Mouse (Mus musculus) gastrocnemius, postnatal 36 days (tissue): ENCODE measurements around the gene Dmrta1. TPM values are rescaled to one million over a fixed set of nuclear protein-coding genes. Genes with fewer than 3 reads are reported as not detected.
"Not testable (repeated sequence)": the region's sequence is repeated elsewhere in the genome, so short reads cannot be mapped to it uniquely, and the experiment has no call there.

ENCODE experiments used
- DNase-seq, 2 experiments: peaks; one replicate each; pipeline ENCODE4 v3.0.0; 2022
- intact Hi-C: fragments of 180-260 bp; cut with DNase I; formaldehyde crosslinking; loops from one replicate; pipeline ENCODE4 v1.15.1; 2025
- long read RNA-seq, 2 experiments: library from polyadenylated mRNA; stranded (forward); transcript quantifications; one replicate each; pipeline ENCODE4 v2.0.0; 2021
- total RNA-seq, 2 experiments: library from RNA; stranded (reverse); gene quantifications; 2 replicates each; pipeline ENCODE4 v1.2.3; 2021

Dmrta1 gene
- not detected for total RNA-seq
- long read RNA-seq, experiment 1, result 0 reads
- long read RNA-seq, experiment 2, result 0 reads

DNA sequence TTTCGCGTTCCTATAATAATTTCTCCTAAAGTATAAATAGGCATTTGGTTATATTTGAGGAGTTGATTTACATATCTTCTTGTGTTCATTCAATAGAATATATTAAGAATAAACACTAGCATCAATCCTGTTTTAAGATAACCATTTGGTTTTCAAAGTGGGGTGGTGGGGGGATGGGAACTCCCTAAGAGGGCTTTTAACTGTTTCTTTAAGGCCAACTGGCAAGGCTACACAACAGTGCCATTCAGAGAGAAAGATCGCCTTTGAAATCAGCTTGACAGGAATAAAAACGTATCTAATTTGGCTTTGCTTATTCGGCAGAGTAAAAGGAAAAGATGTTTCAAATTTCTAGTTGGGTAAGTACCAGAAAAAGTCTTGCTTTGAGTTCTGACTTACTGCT, at the start of gene Dmrta1:
TSS of gene Dmrta1 (plus strand) at position 242 of the 400 bp plus-strand sequence.
- intact Hi-C loops, result no loop called here
- no peak for DNase-seq

DNA sequence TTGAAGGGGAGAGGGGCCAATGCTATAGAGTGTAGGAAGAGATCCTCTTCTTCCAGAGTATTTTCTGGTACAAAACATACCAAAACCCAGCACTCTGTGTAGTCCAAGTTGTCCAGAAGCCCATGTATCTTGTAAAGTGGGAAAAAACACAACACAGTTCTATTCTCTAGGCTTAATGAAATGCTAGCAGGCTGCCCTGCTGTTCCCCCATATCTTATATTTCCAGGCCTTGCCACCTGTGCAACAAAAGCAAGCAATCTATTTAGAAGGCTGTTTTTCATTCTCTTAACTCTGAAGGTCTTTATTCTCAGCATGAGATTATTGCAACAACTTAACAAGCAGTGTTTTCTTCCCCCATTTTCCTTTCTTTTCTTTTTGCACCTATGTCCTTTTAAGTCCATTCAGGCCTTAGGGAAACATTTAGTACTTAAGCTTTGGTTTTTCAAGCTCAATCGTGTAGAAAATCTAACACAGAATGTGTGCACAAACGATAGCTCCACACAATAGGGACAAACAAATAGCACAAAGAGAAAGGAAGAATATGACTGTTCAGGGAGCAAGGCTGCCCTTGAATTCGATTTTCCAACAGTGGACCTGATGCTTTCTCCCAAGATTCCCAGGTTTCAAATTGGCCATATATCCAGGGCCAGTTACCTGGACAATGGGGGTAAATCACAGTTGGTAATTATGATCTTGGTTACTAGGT, 48.7 kb upstream of the Dmrta1 start:
- intact Hi-C loops, result no loop called here
- DNase-seq, result no peak

DNA sequence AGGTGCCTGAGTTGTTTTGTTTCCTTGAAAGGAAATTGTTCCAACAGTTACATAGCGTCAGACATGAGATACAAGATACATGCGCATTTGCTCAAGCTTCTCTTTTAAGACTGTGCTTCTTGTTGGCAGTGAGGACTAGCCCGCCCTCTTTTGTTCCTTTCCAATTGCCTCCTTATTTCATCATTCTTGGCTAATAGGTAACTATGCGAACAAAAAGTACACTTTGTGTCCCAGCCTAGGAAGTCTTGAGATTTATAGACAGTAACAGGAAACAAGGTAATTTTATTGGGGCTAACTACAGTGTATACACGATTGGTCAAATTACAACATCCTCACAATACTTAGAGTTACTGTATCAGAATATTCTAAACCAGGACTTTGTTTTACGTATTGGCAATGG, 47.7 kb upstream of the Dmrta1 start:
- no peak for DNase-seq
- intact Hi-C loops, result no loop called here

DNA sequence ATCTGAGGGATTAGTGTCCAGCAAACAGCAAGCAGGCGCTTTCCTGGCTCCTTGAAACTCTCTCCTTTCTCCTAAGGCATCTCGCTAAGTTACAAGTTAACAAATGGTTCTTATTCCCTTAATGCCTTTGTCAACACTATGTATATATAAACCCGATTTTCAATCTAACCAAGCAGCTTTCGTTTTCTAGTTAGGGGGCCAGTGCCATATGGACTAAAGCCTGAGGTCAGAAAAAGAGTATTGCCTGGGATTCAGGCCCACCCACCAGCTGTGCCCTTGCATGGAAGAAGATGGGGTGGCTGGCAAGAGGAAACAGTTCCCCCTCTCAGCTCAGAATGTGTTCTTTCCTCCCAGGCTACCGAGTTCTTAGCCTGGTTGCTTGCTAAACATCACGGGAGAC, 40.6 kb upstream of the Dmrta1 start:
- intact Hi-C loops, result no loop called here
- DNase-seq, result no peak

DNA sequence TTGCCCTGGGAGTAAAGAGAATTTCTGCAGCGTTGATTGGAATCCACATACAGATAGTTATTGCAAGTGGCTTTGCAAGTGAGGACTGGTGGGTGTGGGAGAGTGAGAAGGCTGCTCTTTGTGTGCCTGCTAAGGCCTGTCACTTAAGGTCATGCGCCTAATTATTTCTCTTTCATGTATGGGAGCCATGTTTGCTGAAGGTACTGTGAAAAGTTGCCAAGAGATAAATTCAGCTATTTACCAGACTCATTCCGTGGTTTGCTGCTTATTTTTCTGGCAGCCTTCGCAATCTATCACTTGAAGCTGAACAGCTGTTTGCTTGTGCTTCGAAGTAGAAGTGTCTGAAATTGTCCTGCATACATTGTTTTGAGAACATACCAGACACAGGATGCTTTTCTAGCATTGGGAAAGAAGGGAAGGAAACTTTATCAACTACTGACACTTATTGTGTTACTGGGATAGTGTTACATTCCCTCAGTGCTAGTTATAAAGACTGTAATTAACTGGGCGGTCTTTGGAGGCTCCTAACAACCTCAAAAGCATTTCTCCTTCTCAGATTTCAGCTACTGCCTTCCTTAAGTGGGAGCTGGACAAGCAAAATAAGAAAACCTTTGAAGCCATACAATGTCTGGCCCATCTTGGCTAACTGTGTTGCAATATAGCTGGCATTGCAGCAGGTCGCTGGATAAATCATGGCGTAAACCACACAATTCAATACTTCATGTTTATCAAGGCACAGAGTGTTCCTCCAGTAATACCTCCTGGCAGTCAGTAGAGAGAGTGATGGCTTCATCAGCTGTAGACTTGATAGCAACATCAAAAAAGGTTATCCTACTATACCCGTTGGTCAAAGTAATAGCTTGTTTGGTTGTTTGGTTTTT, 34.8 kb upstream of the Dmrta1 start:
- DNase-seq, result no peak
- intact Hi-C loops, result no loop called here

DNA sequence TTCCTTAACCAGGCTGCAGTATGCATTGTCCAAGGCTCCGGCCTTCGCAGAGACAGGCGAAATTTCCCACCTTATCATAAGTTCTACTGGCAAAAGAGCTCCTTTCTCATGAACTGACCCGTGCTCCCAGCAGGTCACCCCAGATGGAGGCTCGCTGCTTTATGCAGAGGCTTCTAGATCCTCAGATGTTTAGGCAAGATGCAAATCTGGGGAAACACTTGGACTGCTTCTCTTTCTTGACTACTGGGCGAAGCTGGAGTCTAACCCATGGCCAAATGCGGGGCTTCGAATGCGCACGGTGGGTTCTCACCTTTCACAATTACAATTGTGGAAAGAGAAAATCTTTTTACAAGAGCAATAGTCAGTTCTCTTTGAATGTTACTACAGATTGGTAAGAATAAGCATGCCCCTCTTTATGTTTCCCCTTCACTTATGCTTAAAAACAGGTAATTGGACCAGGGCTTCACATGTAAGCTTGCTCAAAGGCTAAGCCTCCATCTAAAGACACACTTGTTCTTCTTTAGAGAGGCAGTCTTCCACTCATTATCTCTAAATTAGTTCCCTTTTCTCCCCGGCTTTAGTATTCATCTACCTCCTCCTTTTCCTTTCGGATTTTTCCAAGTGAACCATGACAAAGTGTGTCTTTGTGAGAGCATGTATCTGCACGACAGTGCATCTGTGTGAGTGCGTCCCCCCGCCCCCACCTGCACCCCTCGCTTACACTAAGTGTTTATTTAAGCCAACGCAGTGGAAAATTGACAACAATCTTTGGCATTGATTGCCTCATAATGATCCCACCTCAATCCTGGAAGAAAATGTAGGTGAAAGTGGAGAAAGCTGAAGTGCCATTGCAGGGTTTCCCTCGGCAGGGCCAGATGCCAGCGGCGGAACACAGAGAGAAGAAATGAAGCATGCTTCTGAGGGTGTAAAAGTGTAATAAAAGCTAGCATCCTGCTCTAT, 28.6 kb upstream of the Dmrta1 start:
- intact Hi-C loops, result no loop called here
- no peak for DNase-seq

DNA sequence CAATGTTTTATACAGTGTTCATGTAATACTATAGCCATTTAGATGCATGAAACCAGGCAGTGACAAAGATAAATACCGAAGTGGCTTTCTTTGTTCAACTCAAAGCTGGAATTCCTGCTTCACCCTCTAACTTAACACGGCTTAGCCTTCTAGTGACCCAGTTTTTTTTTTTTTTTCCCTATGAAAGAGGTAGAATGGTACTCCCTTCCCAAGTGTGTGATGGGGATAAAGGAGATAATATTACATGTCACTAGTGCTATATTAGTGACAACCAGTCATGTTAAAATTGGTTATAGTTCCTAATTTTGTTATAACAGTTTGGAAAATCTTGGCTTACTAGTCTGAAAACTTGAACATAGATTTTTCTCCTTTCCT, 27.9 kb upstream of the Dmrta1 start:
- intact Hi-C loops, result no loop called here

DNA sequence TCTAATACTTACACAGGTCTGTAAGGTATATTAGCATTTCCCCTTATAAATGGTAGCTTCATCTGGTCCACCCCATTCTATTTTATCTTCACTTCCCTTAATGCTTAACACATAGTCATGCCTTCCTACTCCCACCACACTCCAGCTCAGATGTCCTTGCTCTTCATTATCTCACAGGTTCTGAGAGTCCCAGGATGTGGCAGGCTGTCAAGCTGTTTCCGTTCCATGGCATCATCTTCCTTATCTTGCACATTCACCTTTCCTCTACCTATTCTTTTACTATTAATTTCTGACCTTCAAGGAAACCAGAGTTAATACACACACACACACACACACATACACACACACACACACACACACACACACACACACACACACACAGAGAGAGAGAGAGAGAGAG, 27.5 kb upstream of the Dmrta1 start:
- no peak for DNase-seq
- intact Hi-C loops, result no loop called here

More for the DNA sequence above, 27.9 kb upstream of the Dmrta1 start:
- no peak for DNase-seq

DNA sequence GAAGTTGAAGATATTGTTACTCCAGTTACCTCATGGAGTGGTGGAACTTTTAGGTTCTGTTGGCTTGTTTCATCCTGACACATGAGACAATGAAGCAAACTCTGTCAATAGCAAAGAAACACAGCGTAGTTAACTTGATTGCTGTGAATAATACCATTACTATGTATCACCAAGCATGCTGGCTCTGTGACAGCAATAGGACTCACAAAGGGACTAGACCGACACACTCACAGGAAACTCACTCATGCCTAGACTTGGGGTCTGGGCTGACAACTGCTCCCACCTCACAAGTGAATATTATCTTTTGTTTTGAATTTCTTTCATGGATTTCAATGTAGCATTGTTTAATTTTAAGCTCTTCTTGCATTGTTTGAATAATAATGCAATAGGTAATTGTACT, 15.8 kb upstream of the Dmrta1 start:
- intact Hi-C loops, result no loop called here
- no peak for DNase-seq

DNA sequence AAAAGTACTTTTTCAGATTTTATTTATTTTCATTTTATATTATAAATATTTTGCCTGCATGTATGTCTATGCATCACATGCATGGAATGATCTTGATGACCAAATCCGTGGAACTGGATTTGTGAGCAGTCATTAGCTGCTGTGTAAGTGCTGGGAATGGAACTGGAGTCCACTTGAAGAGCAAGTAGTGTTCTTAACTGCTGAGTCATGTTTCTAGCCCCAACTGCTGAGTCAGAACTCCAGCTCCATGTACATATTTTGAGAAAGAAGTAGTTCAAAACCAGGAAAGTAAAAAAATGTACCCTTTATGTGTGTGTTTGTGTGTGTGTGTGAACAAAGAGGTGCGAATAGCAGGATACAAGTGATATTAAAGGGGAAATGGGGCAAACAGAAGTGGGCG, 4.5 kb upstream of the Dmrta1 start:
- no peak for DNase-seq
- intact Hi-C loops, result no loop called here

DNA sequence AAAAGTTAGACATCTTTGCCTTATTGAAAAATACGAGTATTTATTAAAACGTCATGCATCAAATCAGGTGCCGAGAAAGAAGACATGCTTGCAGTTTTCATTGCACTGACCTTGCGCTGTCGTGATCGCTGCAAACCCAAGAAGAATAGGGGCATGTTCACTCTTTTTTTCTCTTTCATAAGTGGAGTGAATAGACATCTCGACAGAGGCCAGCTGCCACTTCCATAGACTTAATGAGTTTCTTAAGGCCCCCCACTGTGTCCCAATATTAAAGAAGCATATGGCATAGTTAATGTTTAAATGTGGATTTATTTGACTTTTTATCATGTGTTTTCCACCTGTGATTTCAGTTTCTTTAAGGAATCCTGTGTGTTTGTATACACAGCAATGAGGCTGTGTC, 1.3 kb upstream of the Dmrta1 start:
- DNase-seq, result no peak
- intact Hi-C loops, result no loop called here

DNA sequence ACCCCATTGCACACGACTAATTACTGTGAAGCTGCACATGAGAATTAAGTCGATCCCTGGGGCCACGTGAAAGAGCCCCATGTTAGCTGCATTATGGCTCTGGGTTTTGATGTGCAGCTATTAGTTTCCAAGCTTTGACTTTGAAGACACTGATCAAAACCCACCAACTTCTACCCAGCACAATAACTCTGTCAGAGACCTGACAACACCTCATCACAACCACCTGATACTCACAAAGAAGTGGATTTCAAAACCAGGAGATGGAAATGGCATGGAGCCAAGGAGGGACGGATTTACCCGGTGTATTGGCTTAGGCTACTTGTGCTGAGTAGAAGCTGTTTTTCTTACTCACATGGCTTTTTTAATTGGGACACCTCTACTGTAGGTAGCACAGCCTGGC, 523 bp upstream of the Dmrta1 start:
- intact Hi-C loops, result no loop called here
- DNase-seq, result no peak

DNA sequence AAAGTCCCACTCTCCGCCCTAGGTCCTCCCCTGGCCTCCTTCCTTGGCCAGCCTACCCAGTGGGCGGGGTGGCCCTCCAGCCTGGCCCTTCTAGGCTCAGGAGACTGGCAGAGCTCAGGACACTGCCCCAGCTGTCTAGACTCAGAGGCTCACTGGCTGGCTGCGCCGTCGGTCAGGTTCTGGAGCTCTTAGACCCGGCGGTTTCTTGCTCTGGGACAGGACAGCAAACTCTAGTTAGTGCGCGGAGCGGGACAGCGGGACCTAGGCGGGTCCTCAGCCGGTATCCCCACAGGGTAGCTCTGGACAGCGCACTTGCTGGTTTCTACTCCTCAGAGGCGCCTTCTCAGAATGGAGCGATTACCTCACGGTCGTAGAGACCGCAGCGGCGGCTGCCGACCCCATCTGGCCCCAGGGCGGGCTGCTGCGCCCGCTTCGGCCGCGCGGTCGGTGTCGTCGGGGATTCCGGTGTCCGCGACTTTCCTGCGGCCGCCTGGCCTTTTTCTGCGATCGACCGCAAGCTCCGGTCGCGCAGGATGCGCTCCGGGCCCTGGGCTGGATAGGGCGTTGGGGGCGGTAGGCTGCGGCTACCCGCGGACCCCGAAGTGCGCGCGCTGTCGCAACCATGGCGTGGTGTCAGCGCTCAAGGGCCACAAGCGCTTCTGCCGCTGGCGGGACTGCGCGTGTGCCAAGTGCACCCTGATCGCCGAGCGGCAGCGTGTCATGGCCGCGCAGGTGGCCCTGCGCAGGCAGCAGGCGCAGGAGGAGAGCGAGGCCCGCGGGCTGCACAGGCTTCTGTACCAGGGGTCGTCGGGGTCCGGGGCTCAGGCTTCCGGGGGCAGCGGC, 8.9 kb downstream of the Dmrta1 start:
- DNase-seq, result no peak
- intact Hi-C loops, result no loop called here

DNA sequence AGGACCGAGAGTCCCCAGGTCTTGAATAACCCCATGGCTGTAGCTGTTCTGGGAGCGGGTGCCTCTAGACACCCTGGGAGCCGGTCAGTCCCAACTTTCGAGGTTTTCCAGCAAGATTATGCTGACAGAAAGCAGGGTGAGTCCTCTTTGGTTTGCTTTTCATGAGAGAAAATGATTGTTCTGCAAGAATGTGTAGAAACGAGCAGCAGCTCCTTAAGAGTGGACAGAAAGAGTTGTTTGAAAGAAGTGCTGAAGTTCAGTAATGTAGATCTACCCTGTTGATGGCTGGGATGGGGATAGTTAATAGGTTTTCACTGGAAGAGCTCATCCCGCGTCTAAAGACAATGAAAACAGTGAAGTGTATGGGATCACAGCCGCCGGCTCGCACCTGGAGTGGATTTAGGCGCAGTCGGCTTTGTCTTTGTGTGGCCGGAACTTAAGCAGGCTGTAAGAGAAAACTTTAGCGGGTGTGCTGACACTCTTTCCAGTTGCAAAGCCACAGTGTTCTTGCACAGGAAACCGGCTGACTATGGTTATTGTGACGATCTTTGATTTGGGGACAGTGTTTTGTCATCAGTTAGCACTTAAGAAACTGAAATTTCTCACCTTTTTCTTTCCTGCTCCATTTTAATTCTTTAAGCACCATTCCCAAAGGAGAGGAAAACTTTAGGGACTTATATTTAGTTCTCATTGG, 9.7 kb downstream of the Dmrta1 start:
- DNase-seq, result no peak
- intact Hi-C loops, result no loop called here

DNA sequence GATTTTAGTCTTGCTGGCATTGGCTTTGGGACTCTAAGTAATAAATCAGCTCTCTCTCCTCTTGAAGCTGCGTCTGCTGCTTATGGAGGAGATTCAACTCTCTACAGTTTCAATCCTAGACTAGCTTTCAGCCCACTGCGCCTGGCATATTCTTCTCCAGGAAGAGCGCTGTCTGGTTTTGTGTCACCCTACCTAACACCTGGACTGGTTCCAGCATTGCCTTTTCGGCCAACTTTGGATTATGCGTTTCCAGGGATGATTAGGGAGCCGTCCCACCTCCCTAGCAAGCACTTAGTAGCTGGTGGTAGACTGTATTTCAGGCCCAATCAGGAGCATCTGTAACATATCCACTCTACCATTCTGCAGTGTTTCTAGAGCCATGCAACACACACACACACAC, 12.7 kb downstream of the Dmrta1 start:
- DNase-seq, result no peak
- intact Hi-C loops, result no loop called here

DNA sequence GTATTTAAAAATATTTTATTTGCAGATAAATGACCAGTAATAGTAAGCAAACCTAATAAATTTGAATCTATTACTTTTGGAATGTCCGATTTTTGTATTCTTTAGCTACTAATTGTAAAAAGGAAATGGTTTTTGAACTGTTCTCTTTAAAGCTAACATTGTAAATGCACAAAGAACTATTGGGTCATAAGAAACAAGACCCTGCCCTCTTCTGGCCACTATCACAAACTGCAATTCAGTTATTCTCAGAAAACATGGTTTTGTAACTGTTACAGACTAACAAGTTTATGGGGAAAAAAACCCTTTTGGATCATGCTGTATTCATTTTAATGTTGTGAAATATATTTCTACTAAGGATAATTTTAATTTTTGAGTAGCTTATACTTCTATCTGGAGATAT, 13.5 kb downstream of the Dmrta1 start:
- intact Hi-C loops, result no loop called here
- no peak for DNase-seq

DNA sequence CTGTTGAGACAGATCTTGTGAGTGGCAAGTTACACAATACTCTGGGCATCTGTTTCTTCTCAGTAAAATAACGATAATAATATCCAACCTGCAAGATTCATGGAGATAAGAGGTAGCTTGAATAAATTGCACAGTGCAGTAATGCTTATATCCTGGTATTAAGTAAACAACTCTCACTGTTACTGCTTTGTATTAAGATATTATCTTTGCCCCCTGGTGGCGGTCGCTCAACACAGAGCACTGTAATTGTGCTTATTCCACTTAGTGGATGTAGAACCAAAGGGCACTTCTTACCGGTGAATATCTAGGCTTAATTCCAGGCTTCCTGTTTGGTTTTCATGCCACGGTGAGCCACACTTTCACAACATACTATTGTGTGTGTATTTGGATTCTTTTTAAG, 16.4 kb downstream of the Dmrta1 start:
- intact Hi-C loops, result no loop called here
- DNase-seq, result no peak

DNA sequence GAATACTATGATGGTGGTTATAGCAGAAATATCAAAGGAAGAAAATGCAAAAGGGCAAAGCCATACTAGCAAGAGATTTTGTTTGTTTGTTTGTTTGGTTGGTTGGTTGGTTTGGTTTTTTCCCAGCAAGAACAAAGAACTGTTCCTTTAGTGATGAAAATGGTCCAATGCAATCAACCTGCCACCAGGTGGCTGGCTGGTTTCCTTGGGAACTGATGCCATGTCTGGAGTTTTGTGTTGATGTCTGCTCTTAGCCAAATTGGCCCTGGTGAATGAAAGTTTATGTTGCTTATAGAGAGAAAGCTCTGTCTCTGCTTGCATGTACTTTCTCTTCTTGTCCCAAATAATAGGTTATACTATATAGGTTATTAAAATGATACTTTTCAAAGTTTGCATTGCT, 18.7 kb downstream of the Dmrta1 start:
- DNase-seq, result no peak
- intact Hi-C loops, result no loop called here

DNA sequence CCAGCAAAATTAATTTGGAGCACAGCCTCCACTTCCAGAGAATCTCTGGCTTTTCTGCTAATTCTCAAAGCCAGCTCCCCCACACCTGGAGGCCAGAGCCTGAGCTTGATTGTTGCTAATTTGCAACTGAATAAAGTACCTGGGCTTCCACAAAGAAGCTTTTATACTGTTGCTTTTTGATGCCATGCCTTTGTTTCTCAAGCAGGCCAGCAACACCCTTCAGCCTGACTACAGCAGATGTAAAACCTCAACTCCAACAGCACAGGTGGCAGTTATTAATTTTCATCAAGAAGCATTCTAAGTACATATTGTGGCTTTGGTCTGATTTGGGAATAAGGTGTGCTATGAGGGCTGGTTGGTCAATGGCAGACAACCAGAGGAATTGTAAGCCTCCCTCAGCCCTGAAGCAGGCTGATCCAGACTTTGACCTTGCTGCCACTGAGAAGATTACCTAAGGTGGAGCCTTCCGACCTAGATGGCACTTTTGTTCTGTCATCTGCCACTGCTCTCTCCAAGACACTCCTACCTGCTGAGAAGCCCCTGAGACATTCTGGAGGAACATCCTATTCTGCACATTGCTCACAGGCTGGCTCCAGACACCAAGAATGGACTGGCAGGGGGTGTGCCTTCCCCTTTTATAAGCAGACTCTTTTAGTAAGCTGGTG, 44.4 kb downstream of the Dmrta1 start:
- intact Hi-C loops, DNase-seq: not testable (repeated sequence)
